Mouse (Mus musculus): ENCODE data around the gene Gsdma. TPM values are rescaled to one million over a fixed set of nuclear protein-coding genes. Genes with fewer than 3 reads are reported as not detected.

Gsdma gene
- polyA plus RNA-seq, 1 experiment from 2014 or later: not detected

DNA sequence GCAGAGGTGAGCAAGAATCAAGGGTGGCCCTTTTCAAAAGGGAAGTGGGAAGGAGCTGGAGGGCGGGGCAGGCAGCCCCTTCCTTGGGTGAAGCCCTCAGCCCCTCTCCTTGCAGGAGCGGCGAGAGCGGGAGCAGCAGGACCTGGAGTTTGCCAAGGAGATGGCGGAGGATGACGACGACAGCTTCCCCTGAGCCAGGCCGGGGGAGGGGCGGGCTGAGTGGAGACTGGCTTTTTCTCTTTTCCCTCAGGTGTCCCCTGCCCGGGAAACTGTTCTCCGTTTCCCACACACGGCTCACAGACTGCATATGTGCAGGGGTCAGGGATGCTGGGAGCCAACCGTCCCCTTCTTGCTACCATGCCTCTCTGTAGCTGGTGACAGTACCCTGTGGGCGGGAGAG lies 31.3 kb downstream of the Gsdma start:
- Histone ChIP-seq H3K27me3 (ENCODE audit: insufficient read depth, low read length) (no peaks in the 10 kb centered on the region), H3K4me1 (ENCODE audit: insufficient read depth) (no peaks in the 10 kb centered on the region), H3K4me2 (ENCODE audit: low read depth, low read length) (no peak overlapping the region), H3K36me3 (replicated peaks; ENCODE audit: insufficient read depth, low read length) (peaks cover 48% of the 10 kb centered on the region), H3K4me3 (ENCODE audit: low read depth, low read length) (no peak overlapping the region), H3K27ac (ENCODE audit: low read depth) (no peak overlapping the region), H3K9ac (replicated peaks) (no peak overlapping the region), H3K9me3 (ENCODE audit: low read length) (no peaks in the 10 kb centered on the region)
- no peak for ATAC-seq
- DNase-seq: no peak
- WGBS (ENCODE audit: insufficient replicate concordance): 79% methylated on average over 14 of the region's 14 CpGs
- no peak for TF ChIP-seq EP300 (IDR thresholded peaks at IDR 0.05; ENCODE audit: low read depth)
- TF ChIP-seq CTCF (IDR thresholded peaks at IDR 0.05; ENCODE audit: low read depth): no peak

DNA sequence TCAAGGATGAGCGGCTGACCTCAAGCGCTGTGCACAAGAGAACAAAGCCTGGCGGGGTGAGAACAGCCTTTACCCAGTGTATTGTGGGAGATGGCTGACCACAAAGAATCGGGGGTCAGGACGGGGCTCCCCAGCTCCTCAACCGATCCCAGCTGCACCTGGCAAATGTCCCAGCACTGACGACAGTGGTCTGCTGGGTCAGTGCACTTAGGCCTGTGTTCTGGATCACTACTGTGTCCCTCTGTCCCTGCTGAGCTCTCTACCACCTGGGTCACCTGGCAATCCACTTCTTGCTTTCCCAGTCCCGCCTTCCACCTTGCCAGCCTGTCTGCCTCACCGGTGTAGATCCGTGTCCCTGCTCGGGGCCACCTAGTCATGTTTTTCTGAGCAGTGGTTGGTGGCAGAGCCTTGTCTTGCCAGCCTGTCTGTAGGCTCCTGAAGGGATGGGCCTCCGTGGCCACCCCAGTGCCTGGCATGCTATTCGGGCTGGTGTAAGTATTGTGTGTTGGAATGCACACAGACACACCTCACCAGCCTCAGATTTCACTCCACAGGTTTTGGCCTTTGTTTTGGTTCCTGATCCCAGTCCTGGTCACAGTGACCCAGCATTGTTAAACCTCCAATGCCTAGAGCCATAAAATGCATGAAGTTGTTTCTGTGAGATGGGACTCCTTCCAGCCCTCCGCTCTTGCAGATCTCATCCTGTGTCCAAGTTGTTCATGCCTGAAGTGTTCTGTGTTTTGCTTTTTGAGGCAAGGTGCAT lies 32.5 kb downstream of the Gsdma start:
- WGBS (ENCODE audit: insufficient replicate concordance): 77% methylated on average over 14 of the region's 14 CpGs
- no peak overlapping the region for H3K4me3 ChIP-seq (ENCODE audit: low read depth, low read length)

DNA sequence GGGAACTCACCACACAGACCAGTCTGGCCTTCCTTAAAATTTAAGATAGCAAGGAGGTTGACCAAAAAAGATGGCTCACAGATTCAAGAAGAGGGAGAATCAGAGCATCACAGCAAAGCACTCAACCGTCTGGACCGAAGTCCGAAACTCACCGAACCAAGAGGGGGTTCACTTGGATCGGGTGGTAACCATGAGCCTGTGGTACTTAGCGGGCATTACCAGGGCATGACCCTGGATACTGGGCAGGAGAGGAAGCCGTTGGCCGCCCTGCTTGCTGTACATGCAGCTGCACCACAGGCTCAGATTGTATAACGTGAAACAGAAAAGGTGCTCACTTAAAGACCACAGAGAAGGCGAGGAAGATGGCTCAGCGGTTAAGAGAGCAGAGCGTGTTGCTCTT lies 33.1 kb downstream of the Gsdma start:
- no peak overlapping the region for H3K27ac ChIP-seq (ENCODE audit: low read depth)
- no peak for TF ChIP-seq EP300 (IDR thresholded peaks at IDR 0.05; ENCODE audit: low read depth)
- TF ChIP-seq CTCF (IDR thresholded peaks at IDR 0.05; ENCODE audit: low read depth): no peak
- H3K4me2 ChIP-seq (ENCODE audit: low read depth, low read length): no peak overlapping the region
- DNase-seq: no peak
- H3K4me3 ChIP-seq (ENCODE audit: low read depth, low read length): no peak overlapping the region
- no peak for ATAC-seq
- H3K4me1 ChIP-seq (ENCODE audit: insufficient read depth): no peaks in the 10 kb centered on the region; the same call in 1 of the 2 replicates
- 87% methylated on average over 12 of the region's 12 CpGs for WGBS (ENCODE audit: insufficient replicate concordance)
- no peaks in the 10 kb centered on the region for H3K9me3 ChIP-seq (ENCODE audit: low read length)
- H3K9ac ChIP-seq (replicated peaks): no peak overlapping the region
- H3K27me3 ChIP-seq (ENCODE audit: insufficient read depth, low read length): no peaks in the 10 kb centered on the region
- H3K36me3 ChIP-seq (replicated peaks; ENCODE audit: insufficient read depth, low read length): peaks cover 33% of the 10 kb centered on the region

More for the DNA sequence above, 32.5 kb downstream of the Gsdma start:
- no peak overlapping the region for H3K27ac ChIP-seq (ENCODE audit: low read depth)
- ATAC-seq (no peak), DNase-seq (no peak)
- no peak overlapping the region for H3K4me2 ChIP-seq (ENCODE audit: low read depth, low read length)
- TF ChIP-seq EP300 (IDR thresholded peaks at IDR 0.05; ENCODE audit: low read depth): no peak
- TF ChIP-seq CTCF (IDR thresholded peaks at IDR 0.05; ENCODE audit: low read depth): no peak
- H3K27me3 ChIP-seq (ENCODE audit: insufficient read depth, low read length): no peaks in the 10 kb centered on the region
- no peaks in the 10 kb centered on the region; the same call in 1 of the 2 replicates for H3K4me1 ChIP-seq (ENCODE audit: insufficient read depth)
- no peaks in the 10 kb centered on the region for H3K9me3 ChIP-seq (ENCODE audit: low read length)
- H3K9ac ChIP-seq (replicated peaks): no peak overlapping the region
- peaks cover 36% of the 10 kb centered on the region for H3K36me3 ChIP-seq (replicated peaks; ENCODE audit: insufficient read depth, low read length)

DNA sequence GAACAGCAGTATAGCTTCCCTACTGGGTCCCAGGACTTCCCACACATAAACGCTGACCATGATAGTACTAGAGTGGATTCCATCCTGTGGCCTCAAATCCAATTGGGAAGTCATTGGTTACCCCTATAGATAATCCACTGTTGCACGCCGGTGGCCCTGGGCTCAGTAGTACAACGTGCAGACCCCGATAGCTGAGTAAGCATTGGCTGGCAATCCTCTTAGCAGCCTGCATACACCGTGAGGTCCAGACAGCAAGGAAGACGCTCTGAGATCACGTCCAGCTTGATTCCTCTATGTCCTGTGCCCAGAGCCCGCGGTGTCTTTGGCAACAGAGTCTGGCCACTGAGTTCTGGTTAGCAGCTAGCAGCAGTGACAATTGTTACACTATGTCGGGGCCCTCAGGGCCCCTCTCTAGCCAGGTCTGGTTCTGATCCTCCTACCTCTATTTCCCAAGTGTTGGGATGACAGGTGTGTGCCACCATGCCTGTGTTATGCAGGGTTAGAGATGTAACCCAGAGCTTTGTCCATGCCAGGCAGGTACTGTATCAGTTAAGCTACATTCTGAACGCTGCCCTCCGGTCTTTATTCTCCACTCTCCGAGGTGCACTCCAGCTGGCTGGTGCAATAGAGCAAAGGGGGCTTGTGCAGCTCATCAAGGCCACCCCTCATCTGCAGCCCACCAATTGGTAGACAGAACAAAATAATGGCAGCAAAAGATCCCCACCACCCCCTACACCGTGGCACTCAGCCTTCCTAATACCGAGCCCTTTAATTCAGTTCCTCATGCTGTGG lies 34.9 kb downstream of the Gsdma start:
- ATAC-seq: no peak
- H3K9me3 ChIP-seq (ENCODE audit: low read length): no peaks in the 10 kb centered on the region
- no peak overlapping the region for H3K4me3 ChIP-seq (ENCODE audit: low read depth, low read length)
- H3K27ac ChIP-seq (ENCODE audit: low read depth): no peak overlapping the region
- peaks cover 20% of the 10 kb centered on the region for H3K36me3 ChIP-seq (replicated peaks; ENCODE audit: insufficient read depth, low read length)
- TF ChIP-seq EP300 (IDR thresholded peaks at IDR 0.05; ENCODE audit: low read depth): no peak
- no peak for TF ChIP-seq CTCF (IDR thresholded peaks at IDR 0.05; ENCODE audit: low read depth)
- WGBS (ENCODE audit: insufficient replicate concordance): 80% methylated on average over 16 of the region's 16 CpGs
- no peak overlapping the region for H3K9ac ChIP-seq (replicated peaks)
- H3K27me3 ChIP-seq (ENCODE audit: insufficient read depth, low read length): no peaks in the 10 kb centered on the region
- H3K4me1 ChIP-seq (ENCODE audit: insufficient read depth): no peaks in the 10 kb centered on the region; the same call in 1 of the 2 replicates
- DNase-seq: no peak
- no peak overlapping the region for H3K4me2 ChIP-seq (ENCODE audit: low read depth, low read length)

DNA sequence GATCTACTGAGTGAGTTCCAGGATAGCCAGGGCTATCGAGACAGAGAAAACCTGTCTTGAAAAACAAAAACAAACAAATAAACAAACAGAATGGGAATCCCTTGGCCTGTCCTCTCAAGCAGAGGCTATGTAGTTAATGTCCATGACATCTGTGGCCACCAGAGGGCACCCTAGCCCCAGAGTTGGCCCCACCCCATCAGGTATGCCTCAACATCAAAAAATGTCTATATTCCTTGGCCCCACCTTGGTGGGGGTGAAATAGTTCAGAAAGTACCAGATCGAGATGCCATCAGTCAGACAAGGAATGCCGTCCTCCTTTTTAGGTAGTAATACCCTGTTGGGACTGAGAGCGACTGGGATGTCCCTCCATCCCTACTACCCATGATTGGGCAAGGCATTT lies 35.8 kb downstream of the Gsdma start:
- ATAC-seq (peak; percentile 60), DNase-seq (peak; percentile 84)
- Histone ChIP-seq H3K36me3 (replicated peaks; ENCODE audit: insufficient read depth, low read length) (peaks cover 15% of the 10 kb centered on the region), H3K9ac (replicated peaks) (no peak overlapping the region), H3K4me3 (ENCODE audit: low read depth, low read length) (no peak overlapping the region), H3K9me3 (ENCODE audit: low read length) (no peaks in the 10 kb centered on the region), H3K27me3 (ENCODE audit: insufficient read depth, low read length) (no peaks in the 10 kb centered on the region), H3K27ac (ENCODE audit: low read depth) (no peak overlapping the region), H3K4me1 (ENCODE audit: insufficient read depth) (no peaks in the 10 kb centered on the region; the same call in 1 of the 2 replicates), H3K4me2 (ENCODE audit: low read depth, low read length) (no peak overlapping the region)
- 34% methylated on average over 4 of the region's 4 CpGs for WGBS (ENCODE audit: insufficient replicate concordance)
- TF ChIP-seq CTCF (IDR thresholded peaks at IDR 0.05; ENCODE audit: low read depth): peak; percentile 95
- TF ChIP-seq EP300 (IDR thresholded peaks at IDR 0.05; ENCODE audit: low read depth): no peak

DNA sequence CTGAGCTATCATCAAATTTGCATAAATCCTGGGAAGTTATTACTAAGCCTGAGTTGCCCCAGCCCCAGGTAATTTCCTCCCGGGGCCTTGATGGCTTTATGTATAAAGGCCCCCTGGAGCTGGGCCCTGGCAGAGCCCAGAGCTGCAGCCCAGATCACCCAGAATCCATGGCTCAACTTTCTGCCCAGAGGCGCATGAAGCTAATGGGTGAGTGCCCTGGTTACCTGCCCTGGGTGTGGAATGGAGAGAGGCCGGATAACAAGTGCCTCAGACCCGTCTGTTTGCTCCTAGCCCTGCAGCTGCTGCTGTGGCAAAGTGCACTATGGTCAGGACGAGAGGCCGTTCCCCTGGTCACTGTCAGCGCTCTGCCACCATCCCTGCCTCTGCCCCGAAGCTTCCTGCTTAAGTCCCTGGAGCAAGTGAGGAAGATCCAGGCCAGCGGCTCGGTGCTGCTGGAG lies 37.1 kb downstream of the Gsdma start, which contains the start of gene Csf3:
TSS of gene Csf3 (plus strand) at position 51 of the 458 bp plus-strand sequence.
- 62% methylated on average over 10 of the region's 10 CpGs for WGBS (ENCODE audit: insufficient replicate concordance)
- no peaks in the 10 kb centered on the region; the same call in 1 of the 2 replicates for H3K4me1 ChIP-seq (ENCODE audit: insufficient read depth)
- no peak within 1 kb of the TSS for H3K9ac ChIP-seq (replicated peaks)
- ATAC-seq: 0 out of 2 replicates have a peak, but pooled peaks have one; percentile 28
- H3K27me3 ChIP-seq (ENCODE audit: insufficient read depth, low read length): no peaks in the 10 kb centered on the region
- H3K27ac ChIP-seq (ENCODE audit: low read depth): no peak within 1 kb of the TSS
- no peak for DNase-seq
- H3K4me2 ChIP-seq (ENCODE audit: low read depth, low read length): no peak within 1 kb of the TSS
- peaks cover 16% of the 10 kb centered on the region for H3K36me3 ChIP-seq (replicated peaks; ENCODE audit: insufficient read depth, low read length)
- TF ChIP-seq CTCF (IDR thresholded peaks at IDR 0.05; ENCODE audit: low read depth) (no peak), EP300 (IDR thresholded peaks at IDR 0.05; ENCODE audit: low read depth) (no peak)
- no peaks in the 10 kb centered on the region for H3K9me3 ChIP-seq (ENCODE audit: low read length)
- no peak within 1 kb of the TSS for H3K4me3 ChIP-seq (ENCODE audit: low read depth, low read length)

Measured in liver, postnatal 0 days (tissue).